Mouse (Mus musculus) heart, postnatal 36 days (tissue): ENCODE data around the gene Lin7a. TPM values are rescaled to one million over a fixed set of nuclear protein-coding genes. Genes with fewer than 3 reads are reported as not detected.

Source experiments
- DNase-seq, 2 experiments: peaks; one replicate each; pipeline ENCODE4 v3.0.0; 2021 to 2022
- intact Hi-C: fragments of 180-260 bp; cut with DNase I; formaldehyde crosslinking; loops from one replicate; pipeline ENCODE4 v1.15.1; 2025
- total RNA-seq, 2 experiments: library from RNA; stranded (reverse); gene quantifications; 2 replicates each; pipeline ENCODE4 v1.2.3; 2021

The Lin7a gene
- total RNA-seq, 2 experiments from 2014 or later = 1.2 to 2.1 TPM

DNA sequence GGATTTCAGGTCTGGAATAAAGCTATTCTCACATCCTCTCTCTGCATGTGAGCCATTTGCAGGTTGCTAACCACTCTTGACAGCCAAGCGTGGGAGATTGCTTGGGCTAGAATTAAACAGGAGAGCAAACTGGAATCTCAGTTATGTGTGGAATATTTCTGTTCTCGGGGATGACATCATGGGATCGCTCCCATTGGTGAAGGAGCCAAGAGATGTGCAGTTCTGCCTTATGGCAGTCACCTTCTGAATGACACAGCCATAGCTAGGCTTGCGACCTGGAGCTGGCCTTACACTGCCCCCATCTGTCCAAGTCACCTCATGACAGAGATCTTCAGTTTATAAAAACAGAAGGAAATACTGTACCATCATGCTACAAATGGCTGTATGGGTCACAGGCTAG is 118.0 kb downstream of the Lin7a start:
- intact Hi-C loops = loop anchor here (2.0 to 10.0 kb wide), 3 partner anchors 117 to 785 kb away; partner anchors contain the start of gene Lin7a
- peak; percentile 15 to 36 for DNase-seq

DNA sequence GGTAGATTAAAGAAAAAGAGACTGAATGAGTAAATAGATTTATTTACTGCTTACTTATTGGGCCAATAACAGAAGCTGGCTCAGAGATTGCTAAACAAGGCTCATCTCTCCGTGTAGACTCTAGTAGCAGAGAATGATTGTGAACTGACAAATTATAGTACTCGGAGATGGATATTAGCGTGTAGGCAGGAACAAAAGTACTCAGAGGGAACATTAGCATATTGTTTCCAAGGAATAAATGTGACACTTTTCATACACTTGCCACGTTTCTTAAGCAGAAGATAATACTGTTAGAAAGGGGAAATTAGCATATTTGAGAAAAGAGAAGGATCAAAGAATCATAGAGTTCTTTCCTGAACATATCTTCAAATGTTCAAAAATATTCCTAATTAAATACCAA is 133.9 kb downstream of the Lin7a start:
- intact Hi-C loops = no loop called here
- DNase-seq = no peak

DNA sequence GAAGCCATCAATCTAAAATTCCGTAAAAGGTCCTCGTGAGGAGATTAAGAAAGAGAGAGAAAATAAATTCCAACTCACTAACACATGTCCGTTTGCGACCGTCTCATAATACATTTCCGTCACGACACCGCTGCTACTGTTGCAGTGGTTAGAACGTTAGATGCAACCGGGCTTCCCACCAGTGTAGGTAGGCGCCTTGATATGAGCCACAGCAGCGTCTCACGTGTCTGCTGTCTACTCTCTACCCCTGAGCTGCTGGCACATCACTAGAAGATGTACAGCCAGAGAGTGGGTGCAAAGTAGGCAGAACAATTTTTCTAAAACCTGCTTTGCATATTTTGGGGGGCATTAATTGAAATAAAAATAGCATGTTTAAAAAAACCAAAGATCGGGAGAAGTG is 146.8 kb downstream of the Lin7a start:
- intact Hi-C loops = no loop called here
- DNase-seq = no peak

DNA sequence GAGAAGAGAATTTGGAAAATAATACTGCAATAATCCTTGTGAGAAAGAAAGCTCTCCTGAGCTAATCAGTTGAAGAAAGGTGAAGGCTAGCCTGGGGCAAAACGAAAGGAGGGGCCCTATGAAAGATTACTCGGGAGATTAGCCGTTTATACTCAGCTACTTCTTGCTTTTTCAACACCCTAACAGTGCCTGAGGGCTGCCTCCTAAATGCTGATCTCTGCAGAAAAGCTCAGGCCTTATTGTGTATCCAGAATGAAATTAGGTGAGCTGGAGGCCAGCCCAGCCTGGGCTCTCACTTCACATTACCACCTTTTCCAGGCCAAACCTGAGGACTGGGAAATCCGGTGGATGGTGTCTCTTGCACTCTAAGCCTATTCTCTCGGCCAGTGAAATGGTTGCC is 165.5 kb downstream of the Lin7a start:
- intact Hi-C loops = no loop called here
- no peak for DNase-seq

DNA sequence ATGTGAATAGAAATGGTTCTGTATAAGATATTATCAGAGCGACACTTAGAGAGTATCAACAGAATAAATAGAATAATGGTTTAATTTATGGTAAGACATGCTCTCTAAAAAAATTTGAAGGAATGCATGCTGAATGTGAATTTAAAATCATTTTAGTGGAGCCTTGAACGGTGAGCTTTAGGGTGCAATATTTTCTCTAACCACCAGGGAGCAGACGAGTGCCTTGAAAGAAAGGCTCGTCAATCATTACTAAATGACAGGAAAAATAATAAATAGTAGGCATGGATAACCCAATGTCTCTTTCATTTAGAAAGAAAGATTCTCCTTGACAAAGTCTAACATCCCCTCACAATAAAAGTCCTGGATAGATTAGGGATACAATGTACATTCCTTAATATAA is 171.3 kb downstream of the Lin7a start:
- DNase-seq = peak; percentile 7 to 32

DNA sequence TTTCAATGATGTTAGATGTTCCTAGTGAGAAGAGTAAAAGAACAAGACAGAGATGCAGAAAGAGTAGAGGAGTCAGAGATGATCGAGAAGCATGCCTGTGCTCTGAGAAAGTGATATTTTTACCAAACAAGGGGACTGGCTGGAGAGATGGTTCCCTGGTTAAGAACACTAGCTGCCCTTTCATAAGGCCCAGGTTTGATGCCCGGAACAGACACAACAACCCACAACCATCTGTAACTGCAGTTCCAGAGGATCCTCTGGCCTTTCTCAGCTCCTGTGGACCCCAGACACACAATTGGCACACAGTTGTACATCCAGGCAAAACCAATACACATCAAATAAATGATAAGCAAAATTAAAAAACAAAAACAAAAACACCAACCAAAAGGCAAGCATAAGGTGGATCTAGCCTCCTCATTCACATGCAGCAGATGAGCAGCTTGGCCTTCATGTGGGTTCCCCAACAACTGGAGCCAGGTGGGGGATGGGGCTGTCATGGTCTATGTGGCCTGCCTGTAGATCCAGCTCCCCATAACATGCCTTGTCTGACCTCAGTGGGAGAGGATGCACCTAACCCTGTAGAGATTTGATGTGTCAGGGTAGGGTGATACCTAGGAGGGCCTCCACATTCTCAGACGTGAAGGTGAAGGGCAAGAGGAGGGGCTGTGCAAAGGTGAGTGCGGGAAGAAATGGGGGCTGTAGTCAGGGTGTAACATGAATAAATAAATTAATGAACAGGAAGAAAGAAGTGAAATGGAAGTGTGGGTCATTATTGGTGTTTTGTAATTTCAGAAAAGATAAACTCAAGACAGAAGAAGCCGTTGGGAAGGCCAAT is 178.2 kb downstream of the Lin7a start:
- DNase-seq = no peak
- intact Hi-C loops = loop anchor here (10.0 kb wide), 1 partner anchor 135 kb away; no protein-coding TSS in a partner anchor

More for the DNA sequence above, 171.3 kb downstream of the Lin7a start:
- intact Hi-C loops = loop anchor here (1.0 to 10.0 kb wide), 3 partner anchors 142 to 308 kb away; no protein-coding TSS in a partner anchor

DNA sequence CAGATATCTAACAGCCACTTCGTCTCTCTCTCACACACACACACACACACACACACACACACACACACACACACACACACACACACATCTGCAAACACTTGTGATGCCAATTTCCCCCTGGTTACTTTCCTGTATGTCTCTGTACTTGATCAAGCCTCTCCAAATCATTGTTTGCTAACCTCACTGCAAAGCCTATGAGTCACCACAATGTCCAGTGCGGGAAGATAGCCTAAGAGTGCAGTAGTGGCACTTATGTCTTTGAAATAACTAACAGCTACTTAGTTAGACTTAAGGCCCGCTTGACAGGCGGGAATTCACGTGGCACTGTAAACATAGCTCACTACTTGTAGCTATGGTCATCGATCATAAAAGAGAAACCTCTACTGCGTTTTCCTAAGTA is 196.3 kb downstream of the Lin7a start:
- no peak for DNase-seq
- intact Hi-C loops = no loop called here

Other genes starting within 250 kb of the Lin7a start
- 1 to 10 TPM; 4.8 to 5.0 TPM for gene Acss3, start 148.0 kb upstream of the Lin7a start, total RNA-seq
- gene Myf5, start 214.4 kb downstream of the Lin7a start, total RNA-seq = not detected
- not detected for gene Myf6, start 223.1 kb downstream of the Lin7a start, total RNA-seq